Mouse (Mus musculus) NIH3T3 (cell line): ENCODE data around the gene Lrrc34.

Experiments used
- DNase-seq: peaks from one replicate; pipeline ENCODE4 v3.0.0-alpha.2; 2012; ENCODE audit warnings: low read depth

Lrrc34 gene

GRCm38 (mm10) chr3:30647440-30648090, at the start of gene Lrrc34:
Gene Lrrc34, minus strand, starts transcription at chr3:30647869.
- DNase-seq = peak; percentile 48

- peak; percentile 88 for DNase-seq
Measured at GRCm38 (mm10) chr3:30696346-30696745, 48.7 kb upstream of the Lrrc34 start.

GRCm38 (mm10) chr3:30695661-30696060, 48.0 kb upstream of the Lrrc34 start:
- no peak for DNase-seq

- DNase-seq = no peak
Measured at GRCm38 (mm10) chr3:30690976-30691375, 43.3 kb upstream of the Lrrc34 start.

GRCm38 (mm10) chr3:30687216-30687615, 39.5 kb upstream of the Lrrc34 start:
- DNase-seq = no peak

GRCm38 (mm10) chr3:30683190-30683589, 35.5 kb upstream of the Lrrc34 start:
- DNase-seq = no peak

- no peak for DNase-seq
Measured at GRCm38 (mm10) chr3:30658486-30658885, 10.8 kb upstream of the Lrrc34 start.

DNA sequence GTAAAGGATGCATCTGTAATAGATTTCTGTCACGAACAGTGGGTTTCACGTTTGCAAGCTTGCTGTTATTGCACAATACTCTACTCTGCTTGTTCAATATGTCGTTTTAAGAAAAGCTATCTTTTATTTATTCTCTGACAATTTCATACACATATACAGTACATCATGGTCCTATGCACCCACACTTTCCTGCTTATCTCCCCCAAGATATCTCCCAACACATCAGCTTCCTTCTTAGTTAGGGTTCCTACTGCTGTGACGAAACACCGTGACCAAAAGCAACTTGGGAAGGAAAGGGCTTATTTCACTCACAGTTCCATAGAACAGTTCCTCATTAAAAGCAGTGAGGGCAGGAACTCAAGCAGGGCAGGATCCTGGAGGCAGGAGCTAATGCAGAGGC, 8.3 kb upstream of the Lrrc34 start:
- no peak for DNase-seq

DNA sequence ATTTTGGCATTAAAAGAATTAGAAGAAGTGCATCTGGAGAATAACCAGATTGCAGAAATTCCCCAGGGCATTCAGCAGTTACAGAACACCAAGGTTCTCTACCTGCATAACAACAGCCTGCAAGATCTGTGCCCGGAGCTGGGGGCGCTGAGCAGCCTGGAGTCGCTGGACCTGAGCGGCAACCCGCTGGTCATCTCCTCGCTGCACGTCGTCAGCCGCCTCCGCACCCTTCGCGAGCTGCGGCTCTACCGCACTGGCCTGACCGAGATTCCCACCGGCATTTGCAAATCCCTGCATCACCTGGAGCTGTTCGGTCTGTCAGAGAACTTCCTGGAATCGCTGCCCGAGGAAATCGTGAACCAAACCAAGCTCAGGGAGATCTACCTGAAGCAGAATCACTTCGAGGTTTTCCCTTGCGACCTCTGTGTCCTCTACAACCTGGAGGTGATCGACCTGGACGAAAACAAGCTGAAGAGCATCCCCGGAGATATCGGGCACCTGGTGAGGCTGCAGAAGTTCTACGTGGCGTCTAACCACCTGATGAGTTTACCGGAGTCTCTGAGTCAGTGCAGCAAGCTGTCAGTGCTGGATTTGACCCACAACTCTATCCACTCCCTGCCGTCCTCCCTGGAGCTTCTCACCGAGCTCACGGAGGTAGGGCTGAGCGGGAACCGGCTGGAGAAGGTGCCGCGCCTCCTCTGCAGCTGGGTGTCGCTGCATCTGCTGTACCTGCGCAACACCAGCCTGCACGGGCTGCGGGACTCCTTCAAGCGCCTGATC, 2.6 kb upstream of the Lrrc34 start:
- no peak for DNase-seq

DNA sequence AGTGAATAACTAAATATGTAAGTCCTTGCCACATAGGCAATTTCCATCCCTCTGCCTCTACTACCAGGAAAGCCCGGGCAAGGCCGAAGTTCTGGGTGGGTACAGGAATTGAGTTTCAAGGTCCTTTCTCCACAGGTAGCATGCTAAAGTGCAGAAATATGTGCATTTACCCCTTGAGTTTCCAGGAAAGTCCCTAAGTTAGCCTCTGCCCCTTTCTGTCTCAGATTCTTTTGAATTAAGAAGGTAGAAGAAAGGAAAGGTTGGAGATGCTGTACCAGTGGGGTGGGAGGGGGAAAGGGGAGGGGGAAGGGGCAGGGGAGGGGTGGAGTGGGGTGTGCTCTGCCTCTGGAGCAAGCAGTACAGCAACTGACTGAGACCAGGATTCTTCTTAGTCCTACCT, 797 bp upstream of the Lrrc34 start:
- no peak for DNase-seq

GRCm38 (mm10) chr3:30646761-30647160, 908 bp downstream of the Lrrc34 start:
- DNase-seq = no peak

GRCm38 (mm10) chr3:30644207-30644606, 3.5 kb downstream of the Lrrc34 start, which contains the start of gene Lrriq4:
Gene Lrriq4, plus strand, starts transcription at chr3:30644507.
- no peak for DNase-seq

DNA sequence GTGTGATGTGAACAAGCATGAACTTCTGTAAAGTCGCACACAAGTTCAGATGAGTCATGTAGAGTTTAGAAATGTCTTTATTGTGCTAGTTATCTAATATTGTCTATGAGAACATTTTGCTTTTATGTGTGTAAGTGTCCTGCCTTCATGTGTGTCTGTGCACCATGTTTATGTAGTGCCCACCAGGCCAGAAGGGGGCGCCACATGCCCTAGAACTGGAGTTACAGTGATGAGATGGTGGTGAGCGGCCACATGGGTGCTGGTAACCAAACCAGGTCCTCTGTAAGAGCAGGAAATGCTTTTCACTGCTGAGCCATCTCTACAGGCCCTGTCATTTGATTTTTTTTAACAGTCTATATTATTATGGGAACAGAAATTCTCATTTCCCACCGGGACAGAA, 12.0 kb downstream of the Lrrc34 start:
- no peak for DNase-seq

DNA sequence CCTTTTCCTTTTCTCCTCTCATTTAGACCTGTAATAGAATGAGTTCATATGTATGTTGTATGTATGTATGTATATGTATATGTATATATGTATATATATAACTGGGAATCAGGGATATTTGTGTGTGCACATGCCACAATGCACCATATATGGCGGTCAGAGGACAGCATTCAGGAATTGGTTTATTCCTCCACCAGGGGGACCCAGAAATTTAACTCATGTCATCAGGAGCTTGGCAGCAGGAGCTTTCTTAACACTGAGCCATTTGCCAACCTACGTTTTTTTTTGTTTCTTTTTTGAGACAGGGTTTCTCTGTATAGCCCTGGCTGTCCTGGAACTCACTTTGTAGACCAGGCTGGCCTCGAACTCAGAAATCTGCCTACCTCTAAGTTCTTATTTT, 14.0 kb downstream of the Lrrc34 start:
- peak; percentile 42 for DNase-seq

GRCm38 (mm10) chr3:30620132-30620531, 27.5 kb downstream of the Lrrc34 start:
- DNase-seq = no peak

GRCm38 (mm10) chr3:30610930-30611329, 36.7 kb downstream of the Lrrc34 start:
- no peak for DNase-seq

GRCm38 (mm10) chr3:30608999-30609398, 38.7 kb downstream of the Lrrc34 start:
- no peak for DNase-seq

DNA sequence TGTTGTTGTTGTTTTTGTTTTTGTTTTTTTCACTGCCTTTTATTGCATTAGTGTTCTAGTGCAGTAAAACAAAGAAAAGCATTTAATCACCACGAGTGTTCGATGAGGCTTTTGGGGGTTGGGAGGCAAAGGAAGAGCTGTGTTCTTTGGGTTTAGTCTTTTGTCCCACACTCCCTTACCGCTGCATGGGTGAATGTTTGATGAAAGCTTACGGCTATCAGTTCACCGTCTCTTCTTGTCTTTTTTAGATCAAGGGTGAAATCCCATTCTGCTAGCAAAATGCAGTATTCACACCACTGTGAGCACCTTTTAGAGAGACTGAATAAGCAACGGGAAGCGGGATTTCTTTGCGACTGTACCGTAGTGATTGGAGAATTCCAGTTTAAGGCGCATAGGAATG, 44.4 kb downstream of the Lrrc34 start:
- DNase-seq = no peak

GRCm38 (mm10) chr3:30602740-30603098, 45.0 kb downstream of the Lrrc34 start:
- no peak for DNase-seq

GRCm38 (mm10) chr3:30602065-30602739, 45.5 kb downstream of the Lrrc34 start, which contains the start of gene Mynn:
Gene Mynn, plus strand, starts transcription at chr3:30602065.
- peak; percentile 96 for DNase-seq

DNA sequence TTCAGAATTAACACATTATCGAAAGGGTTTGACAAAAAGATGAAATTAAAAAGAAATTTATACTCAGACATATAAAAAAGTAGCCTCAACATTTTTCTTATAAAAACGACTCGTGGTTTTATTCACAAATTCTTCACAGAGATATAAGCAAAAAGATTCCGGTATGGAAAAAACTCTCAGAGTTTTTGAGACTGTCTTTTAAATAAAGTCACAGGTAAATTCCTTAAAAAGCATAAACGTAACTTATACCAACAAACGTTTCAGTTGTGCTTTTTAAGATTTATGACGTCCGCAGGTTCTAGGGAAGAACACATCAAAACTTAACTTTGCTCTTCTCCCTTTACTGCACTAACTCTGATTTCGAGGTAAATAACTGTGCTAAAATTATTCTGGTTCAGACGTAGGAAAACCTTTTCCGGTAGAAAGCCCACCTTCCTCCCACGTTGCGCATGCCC, 46.0 kb downstream of the Lrrc34 start:
- no peak for DNase-seq

- peak; percentile 93 for DNase-seq
Measured at GRCm38 (mm10) chr3:30601175-30601574, 46.5 kb downstream of the Lrrc34 start.

DNA sequence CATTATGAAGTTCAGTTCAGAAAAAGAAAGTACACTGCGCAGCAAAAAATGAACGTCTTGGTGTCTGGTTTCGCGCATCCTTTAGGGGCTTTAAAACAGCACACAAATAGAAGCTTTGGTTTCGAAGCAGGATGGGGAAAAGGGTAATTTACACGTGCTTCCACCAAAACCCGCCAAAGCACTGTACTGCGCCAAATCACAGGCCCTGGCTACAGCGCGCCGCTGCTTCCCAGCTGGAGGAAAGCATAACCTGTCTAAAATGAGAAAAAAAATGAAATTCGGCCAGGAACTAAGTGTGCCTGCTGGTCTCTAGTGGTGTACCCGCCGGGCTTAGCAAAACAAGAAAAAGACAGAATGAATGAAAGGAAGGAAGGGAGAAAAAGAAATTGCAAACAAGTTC, 47.0 kb downstream of the Lrrc34 start:
- DNase-seq = peak; percentile 66
